Mouse (Mus musculus) frontal cortex, postnatal 10 days (tissue): ENCODE measurements at regions not wholly inside any gene's neighbourhood (a gene's known extent, or its start where the extent isn't known, plus 50 kb on each side); places are given as distances from the start of the nearest gene placed in this dataset.
A peak's percentile ranks its signal among the peaks of the same experiment; 100 is the strongest.

Source experiments
- DNase-seq, 2 experiments: peaks; one replicate each; pipeline ENCODE4 v3.0.0; 2022; ENCODE audit warnings: low spot score in 2 of 2, mixed read lengths in 1 of 2

- no peak for DNase-seq
These were observed 235.8 kb upstream of the Tmtc4 start for GRCm38 (mm10) chr14:123219590-123219989.

GRCm38 (mm10) chr14:123210241-123210640, 226.4 kb upstream of the Tmtc4 start:
- no peak for DNase-seq

DNA sequence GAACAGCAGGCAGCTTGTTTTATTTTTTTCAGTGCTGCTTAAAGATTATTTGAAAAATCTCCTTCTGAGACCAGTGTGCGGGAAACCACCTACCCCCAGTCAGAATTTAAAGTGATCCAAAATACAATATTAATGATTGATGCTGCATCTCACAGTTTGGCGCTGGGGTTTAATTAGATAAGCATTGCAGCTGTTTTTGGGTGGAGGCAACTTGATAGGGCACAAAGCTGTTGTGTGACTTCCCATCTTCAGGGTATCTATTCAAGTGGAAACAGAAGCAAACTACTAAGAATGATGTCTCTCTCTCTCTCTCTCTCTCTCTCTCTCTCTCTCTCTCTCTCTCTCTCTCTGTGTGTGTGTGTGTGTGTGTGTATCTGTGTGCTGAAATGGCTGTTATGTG, 219.0 kb upstream of the Tmtc4 start:
- no peak for DNase-seq

DNA sequence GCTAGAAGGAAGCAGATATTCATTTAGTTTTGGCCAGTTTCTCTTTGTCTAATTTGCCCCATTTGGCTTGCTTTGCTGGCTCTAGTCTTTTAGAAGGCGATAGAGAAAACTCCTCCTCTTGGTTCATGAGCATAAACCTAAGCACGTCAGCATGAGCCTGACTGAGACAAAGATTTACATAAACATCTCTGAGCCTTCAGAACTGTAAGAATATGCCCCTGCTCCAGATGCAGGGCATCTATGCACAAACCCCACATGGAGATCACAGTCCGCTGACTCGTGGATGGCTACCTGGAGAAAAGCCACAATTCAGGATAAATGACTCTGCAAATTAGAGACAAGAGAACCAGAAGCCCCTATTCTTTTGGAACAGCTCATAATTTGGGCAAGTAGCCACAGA, 218.5 kb upstream of the Tmtc4 start:
- DNase-seq: no peak

- peak; percentile 58 to 69 for DNase-seq
These were observed 217.8 kb upstream of the Tmtc4 start for GRCm38 (mm10) chr14:123201426-123202274.

DNA sequence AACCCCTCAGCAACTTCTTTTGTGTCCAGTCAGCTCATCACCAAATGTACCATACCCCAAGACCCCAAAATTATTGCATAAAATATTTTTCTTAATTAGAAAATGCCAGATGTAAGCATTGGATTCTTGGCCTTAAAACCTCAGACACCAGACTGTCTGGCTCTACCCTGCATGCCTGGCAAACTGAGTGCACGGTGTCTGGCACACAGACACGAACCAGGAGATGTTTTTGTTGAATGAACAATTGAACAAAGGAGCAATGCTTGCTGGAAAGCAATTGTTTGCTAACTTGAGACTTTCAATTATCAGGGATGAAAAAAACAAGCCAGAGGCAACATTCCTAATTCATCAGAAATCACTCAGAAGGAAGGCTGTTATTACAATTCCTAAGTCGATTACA, 215.3 kb upstream of the Tmtc4 start:
- no peak for DNase-seq

GRCm38 (mm10) chr14:123192574-123192973, 208.7 kb upstream of the Tmtc4 start:
- DNase-seq: no peak

- no peak for DNase-seq
These were observed 206.9 kb upstream of the Tmtc4 start for GRCm38 (mm10) chr14:123190729-123191128.

- no peak for DNase-seq
These were observed 203.6 kb upstream of the Tmtc4 start for GRCm38 (mm10) chr14:123187270-123188058.

GRCm38 (mm10) chr14:123173183-123173582, 189.3 kb upstream of the Tmtc4 start:
- DNase-seq: no peak

- no peak for DNase-seq
These were observed 188.0 kb upstream of the Tmtc4 start for GRCm38 (mm10) chr14:123171865-123172264.

- no peak for DNase-seq
These were observed 180.0 kb upstream of the Tmtc4 start for GRCm38 (mm10) chr14:123163842-123164241.

GRCm38 (mm10) chr14:123143489-123144046, 159.7 kb upstream of the Tmtc4 start:
- DNase-seq: no peak

GRCm38 (mm10) chr14:123138743-123139705, 155.2 kb upstream of the Tmtc4 start:
- DNase-seq: no peak

DNA sequence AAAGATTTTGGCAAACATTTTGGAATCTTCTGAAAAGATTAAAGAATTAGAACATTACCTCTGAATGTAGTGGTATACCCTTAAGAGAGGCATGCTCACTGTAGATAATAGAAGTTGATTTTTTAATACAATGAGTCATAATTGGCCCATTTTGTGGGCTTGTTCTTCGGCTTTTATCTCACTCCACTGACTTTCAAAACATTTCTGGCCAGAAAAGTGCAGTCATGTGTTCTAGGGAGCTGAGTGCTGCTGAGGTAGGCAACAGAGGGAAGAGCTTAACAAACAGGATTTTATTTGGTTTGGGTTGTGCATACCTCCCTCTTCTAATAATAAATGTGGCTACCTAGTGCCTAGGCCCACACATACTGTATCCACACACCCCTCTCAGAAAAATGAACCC, 150.1 kb upstream of the Tmtc4 start:
- DNase-seq: no peak

- DNase-seq: no peak
These were observed 136.5 kb upstream of the Tmtc4 start for GRCm38 (mm10) chr14:123120361-123120760.

DNA sequence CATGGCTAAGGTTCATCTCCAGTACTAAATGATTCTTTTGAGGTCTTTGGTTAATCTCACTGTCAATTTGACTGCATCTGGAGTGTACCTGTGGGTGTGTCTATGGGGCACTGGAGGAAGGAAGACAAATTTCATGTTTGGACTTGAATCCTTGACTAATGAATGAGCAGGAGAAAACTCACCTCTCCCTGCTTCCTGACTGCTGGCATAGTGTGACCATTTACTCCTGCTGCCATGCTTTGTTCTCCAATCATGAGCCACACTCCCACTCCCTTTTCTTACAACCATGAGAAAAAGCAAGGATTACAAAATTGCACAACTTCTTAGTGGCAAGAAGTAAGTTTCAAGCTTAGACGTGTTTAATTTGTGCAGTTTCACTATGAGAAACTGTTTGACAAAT, 132.5 kb upstream of the Tmtc4 start:
- no peak for DNase-seq

GRCm38 (mm10) chr14:123110533-123110932, 126.7 kb upstream of the Tmtc4 start:
- DNase-seq: no peak

- DNase-seq: no peak
These were observed 116.5 kb upstream of the Tmtc4 start for GRCm38 (mm10) chr14:123100371-123100770.

GRCm38 (mm10) chr14:123096086-123096485, 112.3 kb upstream of the Tmtc4 start:
- DNase-seq: no peak

GRCm38 (mm10) chr14:123082065-123082464, 98.2 kb upstream of the Tmtc4 start:
- DNase-seq: no peak
